Mouse (Mus musculus): Measurements from ENCODE around the gene Sptbn1. TPM values are rescaled to one million over a fixed set of nuclear protein-coding genes. Genes with fewer than 3 reads are reported as not detected.

Gene Sptbn1
- polyA plus RNA-seq, 1 experiment from 2014 or later: 220 TPM

DNA sequence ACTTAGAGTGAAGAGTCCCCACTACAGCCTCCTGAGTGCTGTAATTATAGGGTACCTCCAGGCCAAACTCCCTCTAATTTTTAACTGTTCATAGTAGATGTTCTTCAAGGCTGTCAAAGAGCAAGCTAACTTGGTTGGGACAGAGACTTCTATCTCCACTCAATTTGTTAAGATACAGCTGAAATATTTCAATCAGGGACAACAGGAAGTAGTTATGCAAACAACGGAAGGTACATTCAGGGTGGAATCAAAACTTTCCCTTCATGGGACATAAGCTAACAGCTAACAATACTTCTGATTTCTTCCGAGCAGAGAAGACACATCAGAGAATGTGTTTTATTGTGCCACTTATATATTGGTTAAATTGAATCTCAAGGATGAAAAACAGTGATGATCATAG lies 20.1 kb upstream of the Sptbn1 start:
- WGBS: 33% methylated on average over 2 of the region's 2 CpGs
- ATAC-seq (no peak), DNase-seq (ENCODE audit: low spot score) (peak; percentile 23)
- Histone ChIP-seq H3K4me2 (replicated peaks; ENCODE audit: low read depth, low read length) (no peak overlapping the region), H3K27ac (ENCODE audit: low read length) (peak overlapping the region; percentile 74), H3K9ac (replicated peaks; ENCODE audit: low read depth) (no peak overlapping the region), H3K9me3 (ENCODE audit: low read length) (no peaks in the 10 kb centered on the region), H3K36me3 (ENCODE audit: insufficient read depth, low read length) (no peaks in the 10 kb centered on the region), H3K4me3 (ENCODE audit: low read depth, low read length) (no peak overlapping the region), H3K4me1 (ENCODE audit: insufficient read depth, low read depth, low read length) (peaks cover 35% of the 10 kb centered on the region; the same call in 1 of the 2 replicates), H3K27me3 (replicated peaks; ENCODE audit: insufficient read depth, low read length) (no peaks in the 10 kb centered on the region)
- TF ChIP-seq EP300 (IDR thresholded peaks at IDR 0.05) (peak; percentile 92), CTCF (IDR thresholded peaks at IDR 0.05) (no peak)

DNA sequence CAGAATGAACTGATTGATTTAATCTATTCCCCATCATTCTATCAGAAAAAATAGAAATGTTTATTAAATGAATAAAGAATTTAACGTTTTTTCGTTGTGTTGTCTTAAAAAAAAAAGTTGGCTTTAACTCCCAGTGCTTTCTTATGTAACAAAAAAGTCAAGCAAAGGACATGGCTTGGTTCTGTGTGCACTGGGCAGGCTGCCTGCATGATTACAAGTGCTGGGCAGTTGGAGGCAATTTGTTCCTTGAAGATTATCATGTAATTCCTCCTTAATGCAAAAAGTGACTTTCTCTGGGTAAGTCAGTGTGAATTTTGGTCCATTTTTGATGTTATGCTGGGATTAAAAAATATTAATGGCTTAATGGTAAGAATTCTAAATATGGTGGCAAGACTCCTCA lies 15.7 kb upstream of the Sptbn1 start:
- ATAC-seq: no peak
- Histone ChIP-seq H3K36me3 (ENCODE audit: insufficient read depth, low read length) (no peaks in the 10 kb centered on the region), H3K4me1 (ENCODE audit: insufficient read depth, low read depth, low read length) (peaks cover 5% of the 10 kb centered on the region; the same call in 1 of the 2 replicates), H3K4me3 (ENCODE audit: low read depth, low read length) (no peak overlapping the region), H3K4me2 (replicated peaks; ENCODE audit: low read depth, low read length) (no peak overlapping the region), H3K27me3 (replicated peaks; ENCODE audit: insufficient read depth, low read length) (no peaks in the 10 kb centered on the region), H3K9me3 (ENCODE audit: low read length) (no peaks in the 10 kb centered on the region), H3K9ac (replicated peaks; ENCODE audit: low read depth) (no peak overlapping the region), H3K27ac (ENCODE audit: low read length) (no peak overlapping the region)
- 35% methylated on average over 2 of the region's 2 CpGs for WGBS
- peak; percentile 26 for DNase-seq (ENCODE audit: low spot score)
- no peak for TF ChIP-seq EP300 (IDR thresholded peaks at IDR 0.05)
- no peak for TF ChIP-seq CTCF (IDR thresholded peaks at IDR 0.05)

DNA sequence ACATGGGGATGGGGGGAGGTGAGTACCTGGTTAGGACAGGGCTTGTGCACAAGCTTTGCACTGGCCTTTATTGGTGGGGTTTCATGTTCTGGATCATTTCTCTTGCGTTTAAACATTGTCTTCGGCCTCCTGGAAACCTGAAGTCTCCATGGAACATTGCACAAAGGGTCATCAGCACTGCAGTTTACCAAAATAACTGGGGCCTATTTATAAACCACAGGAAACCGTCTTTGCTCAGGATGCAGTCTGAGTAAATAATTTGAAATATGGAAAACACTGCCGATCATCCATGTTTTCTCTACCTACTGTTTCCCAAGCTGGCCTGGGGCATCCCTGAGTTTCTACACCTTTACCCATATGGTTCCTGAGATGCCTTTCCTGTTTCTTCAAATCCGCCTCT lies 13.1 kb upstream of the Sptbn1 start:
- WGBS: 58% methylated on average over 5 of the region's 5 CpGs
- H3K9ac ChIP-seq (replicated peaks; ENCODE audit: low read depth): no peak overlapping the region
- no peaks in the 10 kb centered on the region for H3K9me3 ChIP-seq (ENCODE audit: low read length)
- peak; percentile 23 for DNase-seq (ENCODE audit: low spot score)
- H3K4me3 ChIP-seq (ENCODE audit: low read depth, low read length): no peak overlapping the region
- no peaks in the 10 kb centered on the region for H3K27me3 ChIP-seq (replicated peaks; ENCODE audit: insufficient read depth, low read length)
- H3K4me2 ChIP-seq (replicated peaks; ENCODE audit: low read depth, low read length): no peak overlapping the region
- no peaks in the 10 kb centered on the region; the same call in 1 of the 2 replicates for H3K4me1 ChIP-seq (ENCODE audit: insufficient read depth, low read depth, low read length)
- ATAC-seq: 0 out of 2 replicates have a peak, but pooled peaks have one; percentile 23
- no peaks in the 10 kb centered on the region for H3K36me3 ChIP-seq (ENCODE audit: insufficient read depth, low read length)
- TF ChIP-seq EP300 (IDR thresholded peaks at IDR 0.05) (peak; percentile 85), CTCF (IDR thresholded peaks at IDR 0.05) (no peak)
- H3K27ac ChIP-seq (ENCODE audit: low read length): peak overlapping the region; percentile 27; the same call in 1 of the 2 replicates

DNA sequence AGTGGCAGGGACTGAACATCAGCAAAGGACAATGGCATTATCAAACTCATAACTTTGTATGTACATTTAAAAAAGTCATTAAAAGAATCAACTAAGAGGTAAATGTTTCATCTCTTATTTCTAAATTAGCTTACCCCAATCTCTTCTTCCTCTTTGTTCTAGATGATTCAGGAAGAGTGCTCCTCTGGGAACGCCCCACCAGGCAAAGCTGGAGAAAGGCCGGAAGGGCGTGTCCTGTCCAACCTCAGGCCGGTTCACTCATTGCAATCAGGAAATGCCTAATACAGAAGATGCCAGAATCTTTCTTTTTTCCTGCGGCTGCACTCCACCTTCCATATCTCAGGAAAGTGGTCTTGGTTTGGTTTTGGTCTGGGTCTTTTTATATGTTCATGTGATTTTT lies 11.3 kb upstream of the Sptbn1 start:
- peaks cover 3% of the 10 kb centered on the region; the same call in 1 of the 2 replicates for H3K4me1 ChIP-seq (ENCODE audit: insufficient read depth, low read depth, low read length)
- DNase-seq (ENCODE audit: low spot score): peak; percentile 72
- H3K4me2 ChIP-seq (replicated peaks; ENCODE audit: low read depth, low read length): no peak overlapping the region
- H3K4me3 ChIP-seq (ENCODE audit: low read depth, low read length): no peak overlapping the region
- no peaks in the 10 kb centered on the region for H3K36me3 ChIP-seq (ENCODE audit: insufficient read depth, low read length)
- no peak overlapping the region for H3K9ac ChIP-seq (replicated peaks; ENCODE audit: low read depth)
- no peaks in the 10 kb centered on the region for H3K9me3 ChIP-seq (ENCODE audit: low read length)
- no peaks in the 10 kb centered on the region for H3K27me3 ChIP-seq (replicated peaks; ENCODE audit: insufficient read depth, low read length)
- TF ChIP-seq CTCF (IDR thresholded peaks at IDR 0.05): no peak
- peak; percentile 91 for TF ChIP-seq EP300 (IDR thresholded peaks at IDR 0.05)
- ATAC-seq: peak; percentile 71
- H3K27ac ChIP-seq (ENCODE audit: low read length): peak overlapping the region; percentile 66
- 62% methylated on average over 5 of the region's 5 CpGs for WGBS

DNA sequence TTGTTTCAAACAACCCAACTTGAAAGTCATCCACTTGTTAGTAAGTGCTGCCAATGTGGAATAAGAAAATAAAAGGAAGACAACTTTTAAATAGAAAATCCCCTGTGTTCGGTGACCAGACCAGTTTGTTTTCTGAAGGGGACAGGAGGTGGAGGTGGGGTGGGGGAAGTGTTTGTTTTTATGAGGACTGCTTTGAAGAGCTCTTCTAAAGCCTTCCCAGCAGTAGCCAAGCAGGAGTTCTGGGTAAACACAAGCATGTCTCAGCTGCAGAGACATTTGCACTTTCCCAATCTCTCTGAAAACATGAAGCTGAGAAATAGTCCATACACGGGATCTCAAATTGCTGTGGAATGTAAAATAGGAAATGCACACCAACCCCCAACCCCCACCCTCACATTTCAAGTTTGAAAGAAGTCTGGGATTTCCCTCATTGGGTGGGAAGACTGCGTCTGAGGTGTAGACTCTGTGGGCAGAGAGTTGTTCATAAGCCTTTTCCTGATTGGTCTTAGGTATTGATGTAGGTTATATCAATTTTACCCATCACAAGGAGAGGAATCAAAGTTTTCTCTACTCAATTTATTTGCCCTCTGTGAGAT lies 7.6 kb upstream of the Sptbn1 start:
- H3K4me1 ChIP-seq (ENCODE audit: insufficient read depth, low read depth, low read length): peaks cover 3% of the 10 kb centered on the region; the same call in 1 of the 2 replicates
- H3K9ac ChIP-seq (replicated peaks; ENCODE audit: low read depth): no peak overlapping the region
- H3K4me2 ChIP-seq (replicated peaks; ENCODE audit: low read depth, low read length): no peak overlapping the region
- no peaks in the 10 kb centered on the region for H3K36me3 ChIP-seq (ENCODE audit: insufficient read depth, low read length)
- H3K9me3 ChIP-seq (ENCODE audit: low read length): no peaks in the 10 kb centered on the region
- WGBS: 16% methylated on average over 3 of the region's 3 CpGs
- H3K4me3 ChIP-seq (ENCODE audit: low read depth, low read length): no peak overlapping the region
- H3K27me3 ChIP-seq (replicated peaks; ENCODE audit: insufficient read depth, low read length): no peaks in the 10 kb centered on the region
- DNase-seq (ENCODE audit: low spot score) (peak; percentile 60), ATAC-seq (peak; percentile 70)
- H3K27ac ChIP-seq (ENCODE audit: low read length): peak overlapping the region; percentile 21; the same call in 1 of the 2 replicates
- TF ChIP-seq CTCF (IDR thresholded peaks at IDR 0.05) (no peak), EP300 (IDR thresholded peaks at IDR 0.05) (peak; percentile 53; the same call in 1 of the 2 replicates)

DNA sequence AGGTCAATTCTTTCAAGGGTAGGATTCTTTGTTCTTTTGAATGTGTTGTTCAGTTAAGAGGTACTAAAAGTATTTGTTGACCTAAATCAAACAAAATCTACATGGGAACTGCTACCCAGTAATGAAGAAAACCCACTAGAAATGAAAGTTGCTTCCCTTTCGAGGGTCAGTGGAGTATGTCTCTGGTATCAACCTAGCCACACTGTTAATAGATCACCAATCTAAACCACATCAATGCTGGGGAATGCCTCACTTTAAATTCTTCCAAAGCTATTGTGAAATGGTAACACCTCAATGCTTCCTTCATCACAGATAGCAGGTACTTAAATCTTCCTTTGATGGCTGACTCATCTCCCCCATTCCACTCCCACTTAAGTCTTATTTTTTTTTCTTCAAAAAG lies 1.5 kb upstream of the Sptbn1 start:
- peaks cover 8% of the 10 kb centered on the region; the same call in 1 of the 2 replicates for H3K4me1 ChIP-seq (ENCODE audit: insufficient read depth, low read depth, low read length)
- no peaks in the 10 kb centered on the region for H3K36me3 ChIP-seq (ENCODE audit: insufficient read depth, low read length)
- no peaks in the 10 kb centered on the region for H3K27me3 ChIP-seq (replicated peaks; ENCODE audit: insufficient read depth, low read length)
- WGBS: 63% methylated on average over 1 of the region's 1 CpGs
- H3K4me3 ChIP-seq (ENCODE audit: low read depth, low read length): peak overlapping the region; percentile 99; the same call in 1 of the 2 replicates
- no peaks in the 10 kb centered on the region for H3K9me3 ChIP-seq (ENCODE audit: low read length)
- DNase-seq (ENCODE audit: low spot score) (peak; percentile 64), ATAC-seq (no peak)
- H3K27ac ChIP-seq (ENCODE audit: low read length): peak overlapping the region; percentile 98
- TF ChIP-seq EP300 (IDR thresholded peaks at IDR 0.05) (peak; percentile 66), CTCF (IDR thresholded peaks at IDR 0.05) (no peak)
- peak overlapping the region; percentile 75 for H3K4me2 ChIP-seq (replicated peaks; ENCODE audit: low read depth, low read length)
- no peak overlapping the region for H3K9ac ChIP-seq (replicated peaks; ENCODE audit: low read depth)
